Mouse (Mus musculus): Measurements from ENCODE around the gene Rpusd2. TPM values are rescaled to one million over a fixed set of nuclear protein-coding genes. Genes with fewer than 3 reads are reported as not detected.

Gene Rpusd2
- total and polyA plus RNA-seq, 3 experiments = 15.5 to 18.6 TPM; not detected in 1

DNA sequence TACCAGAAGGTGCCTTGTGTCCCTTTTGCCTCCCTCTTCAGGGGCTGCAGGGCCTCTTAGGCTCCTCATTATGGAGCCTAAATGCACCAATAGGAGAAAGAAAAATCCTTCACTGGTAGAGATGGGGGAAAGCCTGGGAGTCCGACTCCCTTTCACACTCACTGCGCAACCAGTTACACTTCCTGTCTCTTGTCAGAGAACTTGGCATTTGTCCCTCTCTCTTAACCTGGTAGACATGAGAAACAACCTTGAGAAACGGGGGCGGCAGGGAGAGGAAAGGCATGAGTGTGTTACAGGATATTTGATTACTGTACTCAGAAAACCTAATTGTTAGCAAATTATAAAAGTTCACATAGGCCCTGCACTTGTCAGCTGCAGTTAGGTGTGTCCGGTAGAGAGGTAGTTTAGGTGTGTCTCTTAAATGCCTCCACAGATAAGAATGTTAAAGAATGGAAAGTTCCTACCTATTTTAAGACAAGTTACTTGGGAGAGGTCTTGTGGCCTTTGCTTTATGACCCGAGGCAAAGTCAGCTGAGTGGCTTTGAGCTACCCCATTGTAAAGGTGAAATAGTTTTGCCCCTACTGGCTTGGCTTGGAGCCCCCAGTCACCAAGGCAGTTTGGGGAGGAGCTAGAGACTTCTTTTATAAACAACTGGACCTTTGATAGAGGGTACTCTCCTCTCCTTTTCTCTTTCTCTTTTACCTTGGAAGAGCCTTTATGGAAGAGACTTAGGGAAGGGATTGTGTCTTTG lies 36.3 kb upstream of the Rpusd2 start:
- Histone ChIP-seq H3K27ac (ENCODE audit: control insufficient read depth, low read depth, low read length) (no peak overlapping the region), H3K27me3 (ENCODE audit: control insufficient read depth in 1 of 2, insufficient read depth in 2 of 2, low read length in 2 of 2) (peaks cover 2% of the 10 kb centered on the region in 2 experiments), H3K9me3 (replicated peaks; ENCODE audit: insufficient read depth, low read length) (no peaks in the 10 kb centered on the region), H3K4me3 (ENCODE audit: control insufficient read depth in 1 of 2, insufficient read depth in 1 of 2, low read depth in 2 of 2, low read length in 2 of 2) (no peak overlapping the region), H3K9ac (ENCODE audit: control insufficient read depth, low read depth, low read length, poor library complexity, severe bottlenecking) (no peak overlapping the region), H3K4me1 (ENCODE audit: control insufficient read depth in 1 of 2, insufficient read depth in 2 of 2, low read length in 2 of 2) (peaks cover 0 to 14% of the 10 kb centered on the region in 2 experiments), H3K79me2 (ENCODE audit: control insufficient read depth, insufficient read depth, low read length, poor library complexity) (no peaks in the 10 kb centered on the region), H3K36me3 (ENCODE audit: control insufficient read depth in 1 of 2, insufficient read depth in 2 of 2, low read length in 2 of 2) (peaks cover 0 to 4% of the 10 kb centered on the region in 2 experiments; a peak in 2 of 4 replicates)
- TF ChIP-seq SMC3 (IDR thresholded peaks at IDR 0.05; ENCODE audit: low read depth, low read length) (no peak), MYC (IDR thresholded peaks at IDR 0.05; ENCODE audit: low read depth, low read length) (no peak), TBP (IDR thresholded peaks at IDR 0.05; ENCODE audit: low read depth, low read length) (no peak), CHD2 (IDR thresholded peaks at IDR 0.05; ENCODE audit: low read length) (no peak), RCOR1 (IDR thresholded peaks at IDR 0.05; ENCODE audit: low read depth, low read length) (no peak), ZMIZ1 (IDR thresholded peaks at IDR 0.05; ENCODE audit: low read depth, low read length) (no peak), POLR2A (IDR thresholded peaks at IDR 0.05; ENCODE audit: control insufficient read depth in 1 of 2, insufficient read depth in 1 of 2, low read depth in 1 of 2, low read length in 2 of 2, poor library complexity in 1 of 2) (no peak), CHD1 (IDR thresholded peaks at IDR 0.05; ENCODE audit: low read depth, low read length) (no peak), POLR2AphosphoS2 (IDR thresholded peaks at IDR 0.05; ENCODE audit: low read length) (no peak), ZNF384 (IDR thresholded peaks at IDR 0.05; ENCODE audit: low read depth, low read length) (no peak), NRF1 (IDR thresholded peaks at IDR 0.05; ENCODE audit: insufficient read depth, low read depth, low read length, poor library complexity, severe bottlenecking) (no peak), UBTF (IDR thresholded peaks at IDR 0.05; ENCODE audit: borderline replicate concordance, insufficient read depth, low read depth, low read length) (no peak), POLR2AphosphoS5 (IDR thresholded peaks at IDR 0.05; ENCODE audit: borderline replicate concordance, low read depth, low read length) (no peak), GABPA (IDR thresholded peaks at IDR 0.05; ENCODE audit: low read depth, low read length) (no peak), USF1 (IDR thresholded peaks at IDR 0.05; ENCODE audit: low read depth, low read length) (no peak), MXI1 (IDR thresholded peaks at IDR 0.05; ENCODE audit: low read depth, low read length) (no peak), TAL1 (IDR thresholded peaks at IDR 0.05; ENCODE audit: low read length) (no peak), NELFE (IDR thresholded peaks at IDR 0.05; ENCODE audit: low read depth, low read length) (no peak), USF2 (IDR thresholded peaks at IDR 0.05; ENCODE audit: borderline replicate concordance in 1 of 2, insufficient read depth in 1 of 2, low read depth in 1 of 2, low read length in 2 of 2) (no peak), JUND (IDR thresholded peaks at IDR 0.05; ENCODE audit: low read depth, low read length) (no peak)
- DNase-seq (ENCODE audit: low read depth, low spot score) = no peak

Measured in MEL (cell line).